Mouse (Mus musculus) c-Kit-negative CD71-positive TER-119-positive erythroid progenitor cells, embryonic 14.5 days (primary cell): Measurements from ENCODE around the gene Banf1.
"Not testable (repeated sequence)": the region's sequence is repeated elsewhere in the genome, so short reads cannot be mapped to it uniquely, and the experiment has no call there.

Source experiments
- DNase-seq: peaks from one replicate; pipeline ENCODE4 v3.0.0-alpha.2; 2013; ENCODE audit warnings: low read depth, low spot score

Banf1 gene

GRCm38 (mm10) chr19:5374748-5375147 lies 7.8 kb upstream of the Banf1 start:
- DNase-seq: no peak

- DNase-seq: no peak
Observed at GRCm38 (mm10) chr19:5374177-5374576, 7.2 kb upstream of the Banf1 start.

- DNase-seq: no peak
Observed at GRCm38 (mm10) chr19:5372724-5373123, 5.8 kb upstream of the Banf1 start.

- no peak for DNase-seq
Observed at GRCm38 (mm10) chr19:5370932-5371331, 4.0 kb upstream of the Banf1 start.

- DNase-seq: no peak
Observed at GRCm38 (mm10) chr19:5367455-5367854, 487 bp upstream of the Banf1 start.

- peak; percentile 95 for DNase-seq
Observed at GRCm38 (mm10) chr19:5366175-5367052, 554 bp downstream of the Banf1 start, which contains the start of gene Eif1ad. Gene Eif1ad, plus strand, starts transcription at chr19:5366741.

- no peak for DNase-seq
Observed at GRCm38 (mm10) chr19:5365751-5366150, 1.2 kb downstream of the Banf1 start.

- no peak for DNase-seq
Observed at GRCm38 (mm10) chr19:5364124-5364523, 2.8 kb downstream of the Banf1 start.

- no peak for DNase-seq
Observed at GRCm38 (mm10) chr19:5362186-5362585, 4.8 kb downstream of the Banf1 start.

- DNase-seq: no peak
Observed at GRCm38 (mm10) chr19:5356080-5356479, 10.9 kb downstream of the Banf1 start.

GRCm38 (mm10) chr19:5353609-5354008 lies 13.4 kb downstream of the Banf1 start:
- DNase-seq: no peak

- not testable (repeated sequence) for DNase-seq
Observed at GRCm38 (mm10) chr19:5349502-5349873, 17.5 kb downstream of the Banf1 start, which contains the start of gene Cst6. Gene Cst6, minus strand, starts transcription at chr19:5349574.

GRCm38 (mm10) chr19:5348526-5349501 lies 18.2 kb downstream of the Banf1 start:
- no peak for DNase-seq

GRCm38 (mm10) chr19:5348064-5348463 lies 18.9 kb downstream of the Banf1 start:
- DNase-seq: no peak

- no peak for DNase-seq
Observed at GRCm38 (mm10) chr19:5345297-5346131, 21.5 kb downstream of the Banf1 start.

- no peak for DNase-seq
Observed at GRCm38 (mm10) chr19:5341360-5341759, 25.6 kb downstream of the Banf1 start.

- peak; percentile 54 for DNase-seq
Observed at GRCm38 (mm10) chr19:5337975-5338374, 29.0 kb downstream of the Banf1 start.

- no peak for DNase-seq
Observed at GRCm38 (mm10) chr19:5335441-5335840, 31.5 kb downstream of the Banf1 start, which contains the start of gene Catsper1. Gene Catsper1, plus strand, starts transcription at chr19:5335741.

- DNase-seq: no peak
Observed at GRCm38 (mm10) chr19:5334741-5335140, 32.2 kb downstream of the Banf1 start.

GRCm38 (mm10) chr19:5327970-5328369 lies 39.0 kb downstream of the Banf1 start:
- DNase-seq: no peak

GRCm38 (mm10) chr19:5323801-5324200 lies 43.2 kb downstream of the Banf1 start:
- DNase-seq: no peak
